Mouse (Mus musculus) intestine, postnatal 0 days (tissue): ENCODE measurements at regions not wholly inside any gene's neighbourhood (a gene's known extent, or its start where the extent isn't known, plus 50 kb on each side); places are given as distances from the start of the nearest gene placed in this dataset.

Experiments used
- ATAC-seq: fragments of 200-750 bp; cut with Nextera tagmentation; 2 replicates; pipeline ENCODE4 v1.8.0; 2017; ENCODE audit warnings: mild to moderate bottlenecking, moderate TSS enrichment, moderate library complexity
- H3K27ac ChIP-seq: fragments of 300-500 bp; sonication (generic); 2 replicates; pipeline ENCODE4 v1.5.1; 2014; ENCODE audit warnings: mild to moderate bottlenecking, low read depth, low read length, moderate library complexity
- H3K27me3 ChIP-seq: fragments of 300-500 bp; sonication (generic); replicated peaks from 2 replicates; pipeline ENCODE4 v1.6.1; 2014; ENCODE audit warnings: low read length, mixed read lengths; ENCODE audit not compliant: control insufficient read depth, insufficient read depth
- H3K36me3 ChIP-seq: fragments of 300-500 bp; sonication (generic); 2 replicates; pipeline ENCODE4 v1.6.1; 2014; ENCODE audit warnings: mild to moderate bottlenecking, moderate library complexity; ENCODE audit not compliant: control insufficient read depth, insufficient read depth
- H3K4me1 ChIP-seq: fragments of 300-500 bp; sonication (generic); replicated peaks from 2 replicates; pipeline ENCODE4 v1.6.1; 2014; ENCODE audit warnings: antibody characterized with exemption, low read length, mixed read lengths; ENCODE audit not compliant: control insufficient read depth, insufficient read depth
- H3K4me2 ChIP-seq: fragments of 300-500 bp; sonication (generic); replicated peaks from 2 replicates; pipeline ENCODE4 v1.6.1; 2014; ENCODE audit warnings: low read depth, mild to moderate bottlenecking, moderate library complexity
- H3K4me3 ChIP-seq: fragments of 300-500 bp; sonication (generic); 2 replicates; pipeline ENCODE4 v1.5.1; 2014; ENCODE audit warnings: low read depth, low read length
- H3K9ac ChIP-seq: fragments of 300-500 bp; sonication (generic); 2 replicates; pipeline ENCODE4 v1.6.1; 2014; ENCODE audit warnings: mild to moderate bottlenecking, low read depth, low read length
- H3K9me3 ChIP-seq: fragments of 300-500 bp; sonication (generic); 2 replicates; pipeline ENCODE4 v1.6.1; 2016; ENCODE audit warnings: mixed run types; ENCODE audit not compliant: control insufficient read depth
- CTCF ChIP-seq: sonication (generic); IDR thresholded peaks from 2 replicates; pipeline ENCODE4 v1.5.1; 2016; ENCODE audit warnings: low read depth, mild to moderate bottlenecking, control low read depth, antibody characterized with exemption, moderate library complexity
- WGBS: fragments of 180-500 bp; shearing (Covaris S2); extraction: QIAGEN DNeasy Blood & Tissue Kit; methylation state at CpG from one replicate; pipeline ENCODE4 v1.1.7; 2014; 5-methylcytosine and 5-hydroxymethylcytosine counted together

DNA sequence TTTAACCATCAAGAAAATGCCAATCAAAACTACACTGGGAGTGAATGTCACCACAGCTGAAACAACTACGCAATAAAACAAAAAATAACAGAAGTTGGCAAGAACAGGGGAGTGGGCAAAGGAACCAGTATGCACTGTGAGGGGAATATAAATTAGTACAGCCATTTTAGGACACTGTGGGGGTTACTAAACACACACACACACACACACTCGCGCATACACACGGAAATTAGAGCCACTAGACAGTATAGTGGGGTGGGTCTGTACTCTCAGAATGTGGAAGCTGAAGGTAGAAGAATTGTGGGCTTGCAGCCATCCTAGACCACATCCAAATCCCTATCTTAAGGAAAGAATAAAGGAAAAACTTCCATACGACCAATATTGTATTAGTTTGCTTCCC is 87.4 kb downstream of the Erv3 start:
- no peak overlapping the region for H3K4me2 ChIP-seq
- 76% methylated on average over 5 of the region's 5 CpGs for WGBS
- H3K4me1 ChIP-seq, result no peaks in the 10 kb centered on the region
- H3K36me3 ChIP-seq, result no peaks in the 10 kb centered on the region
- TF ChIP-seq CTCF, result no peak
- ATAC-seq, result no peak
- no peak overlapping the region for H3K9ac ChIP-seq
- H3K4me3 ChIP-seq, result no peak overlapping the region
- H3K27me3 ChIP-seq, result no peaks in the 10 kb centered on the region
- no peak overlapping the region for H3K27ac ChIP-seq
- H3K9me3 ChIP-seq, result no peaks in the 10 kb centered on the region

DNA sequence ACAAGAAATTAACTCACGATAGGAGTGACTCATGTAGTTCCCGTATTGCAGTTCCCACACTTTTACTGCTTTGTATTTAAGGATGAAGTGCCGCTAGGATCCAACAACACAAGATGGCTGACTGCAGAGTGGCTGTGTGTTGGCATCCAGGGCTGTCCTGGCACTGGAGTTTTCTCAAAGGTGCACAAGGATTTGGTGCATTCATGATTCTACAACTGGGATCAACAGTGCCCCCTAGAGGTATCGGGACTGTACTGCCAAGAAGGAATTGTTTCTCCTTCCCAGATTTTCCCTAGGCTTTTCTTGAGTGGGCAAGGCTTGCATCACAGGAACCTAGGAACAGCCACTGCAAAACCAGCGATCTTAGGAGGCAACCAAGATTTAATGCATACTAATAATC is 88.7 kb downstream of the Erv3 start:
- Histone ChIP-seq H3K4me1 (no peaks in the 10 kb centered on the region), H3K27me3 (no peaks in the 10 kb centered on the region), H3K27ac (no peak overlapping the region), H3K9ac (no peak overlapping the region), H3K9me3 (no peaks in the 10 kb centered on the region), H3K36me3 (no peaks in the 10 kb centered on the region), H3K4me3 (no peak overlapping the region), H3K4me2 (no peak overlapping the region)
- peak; percentile 78 for TF ChIP-seq CTCF
- 56% methylated on average over 5 of the region's 5 CpGs for WGBS
- no peak for ATAC-seq

DNA sequence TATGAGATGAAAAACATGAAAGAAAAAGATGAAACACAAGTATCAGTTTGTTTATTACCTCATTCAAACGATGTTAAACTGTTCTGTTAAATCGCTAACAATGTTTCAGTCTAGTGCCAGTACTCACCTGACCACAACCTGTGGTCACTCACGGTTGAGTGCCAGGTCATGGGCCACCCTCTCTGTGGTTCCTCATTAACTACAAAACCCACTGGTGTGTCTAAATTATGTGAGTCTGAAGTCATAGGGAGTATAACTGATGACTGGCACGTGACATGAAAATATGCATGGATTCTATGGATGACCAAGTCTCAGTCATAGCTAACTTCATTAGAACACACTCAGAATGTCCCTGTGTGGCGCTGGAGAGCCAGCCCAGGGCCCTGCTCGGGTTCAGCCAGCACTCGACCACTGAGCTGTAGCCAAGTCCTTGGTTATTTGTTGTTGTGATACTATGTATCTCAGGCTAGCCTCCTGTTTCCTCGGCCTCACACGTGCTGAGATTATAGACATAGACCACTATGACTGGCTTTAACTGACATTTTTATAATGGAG is 89.8 kb downstream of the Erv3 start:
- Histone ChIP-seq H3K36me3 (no peaks in the 10 kb centered on the region), H3K9me3 (no peaks in the 10 kb centered on the region), H3K27ac (no peak overlapping the region), H3K9ac (no peak overlapping the region), H3K27me3 (no peaks in the 10 kb centered on the region), H3K4me3 (no peak overlapping the region), H3K4me2 (no peak overlapping the region), H3K4me1 (no peaks in the 10 kb centered on the region)
- TF ChIP-seq CTCF, result no peak
- WGBS, result 83% methylated on average over 9 of the region's 9 CpGs
- no peak for ATAC-seq

DNA sequence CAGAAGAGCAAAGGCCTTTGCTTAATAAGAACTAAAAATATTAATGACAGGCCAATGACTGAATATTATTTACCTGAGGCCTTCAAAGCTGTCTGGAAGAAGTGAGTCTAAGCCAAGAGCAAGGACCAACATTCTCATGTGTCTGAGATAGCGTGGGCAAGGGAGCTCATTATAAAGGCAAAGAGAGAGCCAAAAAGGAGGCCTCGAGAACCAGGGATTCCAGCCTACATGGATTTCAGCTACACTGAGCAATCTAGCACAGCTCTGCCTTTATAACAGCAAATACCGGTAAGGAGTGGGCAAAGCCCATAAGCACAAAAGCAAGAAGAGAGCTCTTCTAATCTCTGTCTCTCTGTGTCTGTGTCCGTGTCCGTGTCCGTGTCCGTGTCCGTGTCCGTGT is 93.0 kb downstream of the Erv3 start:
- ATAC-seq, result no peak
- no peak for TF ChIP-seq CTCF
- Histone ChIP-seq H3K36me3 (no peaks in the 10 kb centered on the region), H3K27me3 (no peaks in the 10 kb centered on the region), H3K27ac (no peak overlapping the region), H3K4me3 (no peak overlapping the region), H3K9me3 (no peaks in the 10 kb centered on the region), H3K4me2 (no peak overlapping the region), H3K4me1 (no peaks in the 10 kb centered on the region), H3K9ac (no peak overlapping the region)
- WGBS, result 96% methylated on average over 9 of the region's 9 CpGs

DNA sequence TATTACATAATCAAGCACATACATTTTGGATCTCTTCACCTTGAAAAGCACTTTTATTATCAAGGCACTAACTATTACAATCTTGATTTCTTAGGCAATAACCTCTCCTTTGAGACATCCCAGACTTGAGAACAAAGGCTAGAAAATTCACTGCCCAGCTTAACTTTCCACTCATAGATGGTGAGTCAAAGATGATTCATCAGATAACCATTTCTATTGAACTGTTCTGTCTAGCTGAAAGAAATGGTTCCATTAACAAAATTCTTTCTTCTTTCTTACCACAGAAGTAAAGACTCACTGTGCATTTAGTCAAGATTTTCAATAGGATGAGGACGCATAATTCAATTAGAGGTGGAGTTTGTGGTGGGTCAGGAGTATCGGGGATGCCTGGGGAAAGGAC is 98.0 kb downstream of the Erv3 start:
- Histone ChIP-seq H3K4me1 (no peaks in the 10 kb centered on the region), H3K9me3 (no peaks in the 10 kb centered on the region), H3K4me2 (no peak overlapping the region), H3K36me3 (no peaks in the 10 kb centered on the region), H3K9ac (no peak overlapping the region), H3K27ac (no peak overlapping the region), H3K4me3 (no peak overlapping the region), H3K27me3 (0 out of 2 replicates have a peak, but pooled peaks cover 3% of the 10 kb centered on the region)
- ATAC-seq, result no peak
- WGBS, result 85% methylated on average over 2 of the region's 2 CpGs
- no peak for TF ChIP-seq CTCF

DNA sequence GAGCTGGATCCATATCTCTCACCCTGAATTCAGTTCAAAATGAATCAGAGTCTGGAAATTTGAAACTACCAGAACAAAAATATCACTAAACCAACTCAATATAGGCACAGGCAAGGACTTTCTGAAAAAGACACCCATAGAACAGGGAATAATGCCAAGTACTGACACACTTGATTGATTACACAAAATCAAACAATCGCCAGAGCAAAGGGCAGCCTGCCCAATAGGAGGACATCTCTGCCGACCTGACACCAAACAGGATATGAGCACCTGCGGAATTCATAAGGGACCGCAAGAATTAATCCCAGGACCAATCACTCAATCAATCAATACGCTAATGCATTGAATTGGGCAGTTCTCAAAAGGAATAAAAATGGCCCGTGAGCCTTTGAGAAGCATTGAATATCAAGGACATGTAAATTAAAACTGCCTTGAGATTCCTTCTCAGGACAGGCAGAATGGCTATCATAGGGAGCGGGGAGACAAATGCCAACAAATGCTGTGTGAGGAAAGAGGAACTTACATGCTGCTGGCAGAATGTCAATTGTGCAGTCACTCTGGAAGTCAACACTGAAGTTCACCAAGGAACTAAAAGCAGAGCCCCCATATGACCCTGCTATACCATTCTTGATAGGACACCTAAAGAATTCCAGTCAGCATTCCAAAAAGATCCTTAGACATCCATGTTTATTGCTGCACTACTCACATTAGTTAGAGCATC is 102.2 kb downstream of the Erv3 start:
- Histone ChIP-seq H3K9me3 (no peaks in the 10 kb centered on the region), H3K4me2 (no peak overlapping the region), H3K27ac (no peak overlapping the region), H3K9ac (no peak overlapping the region), H3K36me3 (no peaks in the 10 kb centered on the region), H3K27me3 (0 out of 2 replicates have a peak, but pooled peaks cover 3% of the 10 kb centered on the region), H3K4me3 (no peak overlapping the region), H3K4me1 (no peaks in the 10 kb centered on the region)
- no peak for ATAC-seq
- WGBS, result 64% methylated on average over 7 of the region's 7 CpGs
- no peak for TF ChIP-seq CTCF

DNA sequence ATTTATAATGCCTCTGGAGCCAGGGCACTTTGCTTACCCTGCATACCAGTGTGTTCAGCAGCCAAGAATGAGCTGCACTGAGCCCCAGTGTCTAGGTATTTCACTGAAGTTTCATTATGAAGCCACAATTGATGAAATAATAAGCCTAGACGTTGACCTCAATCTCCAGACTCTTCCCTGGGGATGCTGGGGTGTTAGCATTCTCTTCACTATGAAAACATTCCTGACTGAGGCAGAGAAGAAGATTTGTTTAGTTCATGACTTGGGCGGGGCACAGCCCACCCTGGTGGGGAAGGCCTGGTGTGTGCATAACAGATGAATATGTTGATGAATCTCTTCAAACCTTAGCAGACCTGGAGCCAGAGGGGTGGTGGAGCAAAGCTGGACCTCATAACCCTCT is 104.4 kb downstream of the Erv3 start:
- TF ChIP-seq CTCF, result no peak
- Histone ChIP-seq H3K4me2 (no peak overlapping the region), H3K27ac (no peak overlapping the region), H3K27me3 (0 out of 2 replicates have a peak, but pooled peaks cover 3% of the 10 kb centered on the region), H3K9me3 (no peaks in the 10 kb centered on the region), H3K4me1 (no peaks in the 10 kb centered on the region), H3K4me3 (no peak overlapping the region), H3K36me3 (no peaks in the 10 kb centered on the region), H3K9ac (no peak overlapping the region)
- no peak for ATAC-seq
- 51% methylated on average over 2 of the region's 2 CpGs for WGBS
